Mouse (Mus musculus) G1E (cell line): Measurements from ENCODE around the gene Oasl1. TPM values are rescaled to one million over a fixed set of nuclear protein-coding genes. Genes with fewer than 3 reads are reported as not detected.

Source experiments
- ATAC-seq: 2 replicates; pipeline ENCODE4 v1.8.0; 2016; ENCODE audit warnings: mild to moderate bottlenecking; ENCODE audit not compliant: insufficient number of reproducible peaks, poor library complexity, low FRiP score, severe bottlenecking; ENCODE audit errors: extremely low read depth
- DNase-seq: peaks from one replicate; pipeline ENCODE4 v3.0.0; 2012; ENCODE audit warnings: low spot score
- H3K27me3 ChIP-seq: 2 replicates; pipeline ENCODE4 v1.6.1; 2012; ENCODE audit warnings: mild to moderate bottlenecking, low read length, inconsistent platforms; ENCODE audit not compliant: insufficient read depth
- H3K36me3 ChIP-seq: replicated peaks from 2 replicates; pipeline ENCODE3; 2012; ENCODE audit warnings: mild to moderate bottlenecking, inconsistent platforms
- H3K4me1 ChIP-seq: 2 replicates; pipeline ENCODE4 v1.6.1; 2012; ENCODE audit warnings: low read depth, low read length, inconsistent platforms, mixed read lengths; ENCODE audit not compliant: insufficient read depth
- H3K4me3 ChIP-seq: 2 replicates; pipeline ENCODE4 v1.5.1; 2012; ENCODE audit warnings: low read depth, mild to moderate bottlenecking, inconsistent platforms, low read length, moderate library complexity, mixed read lengths
- H3K9me3 ChIP-seq: replicated peaks from 2 replicates; pipeline ENCODE4 v1.6.1; 2012; ENCODE audit warnings: inconsistent platforms
- CTCF ChIP-seq: IDR thresholded peaks from 2 replicates; pipeline ENCODE4 v1.5.1; 2012; ENCODE audit warnings: low read depth, low read length, inconsistent platforms, mixed read lengths
- GATA1 ChIP-seq: IDR thresholded peaks from 2 replicates; pipeline ENCODE4 v1.6.1; 2012; ENCODE audit warnings: borderline replicate concordance, low read length, inconsistent platforms, mixed read lengths
- GATA2 ChIP-seq: IDR thresholded peaks from 2 replicates; pipeline ENCODE4 v1.6.1; 2012; ENCODE audit warnings: low read depth, low read length, inconsistent platforms, borderline replicate concordance
- POLR2AphosphoS5 ChIP-seq: IDR thresholded peaks from 2 replicates; pipeline ENCODE4 v1.6.1; 2012; ENCODE audit warnings: low read depth, low read length, inconsistent platforms; ENCODE audit not compliant: insufficient replicate concordance
- TAL1 ChIP-seq: conservative IDR thresholded peaks from 2 replicates; pipeline ENCODE4 v1.6.1; 2012; ENCODE audit warnings: low read depth, low read length, inconsistent platforms, mixed read lengths
- polyA plus RNA-seq: library from polyadenylated mRNA; stranded (reverse); fragments of >175 nt; gene quantifications from 2 replicates; pipeline ENCODE4 v1.2.3, GENCODE M21; 2012
- total RNA-seq, 2 experiments: library from RNA; stranded (forward) in 1 of 2; stranded (reverse) in 1 of 2; fragments of 200-1000 nt in 1 of 2; fragments of >200 nt in 1 of 2; fragmentation: Nextera tagmentation in 1 of 2; gene quantifications; 2 replicates each; pipeline ENCODE4 v1.2.3; 2014 to 2017

Gene Oasl1
- total and polyA plus RNA-seq, 3 experiments: 5.4 to 14.0 (median 6.8) TPM

DNA sequence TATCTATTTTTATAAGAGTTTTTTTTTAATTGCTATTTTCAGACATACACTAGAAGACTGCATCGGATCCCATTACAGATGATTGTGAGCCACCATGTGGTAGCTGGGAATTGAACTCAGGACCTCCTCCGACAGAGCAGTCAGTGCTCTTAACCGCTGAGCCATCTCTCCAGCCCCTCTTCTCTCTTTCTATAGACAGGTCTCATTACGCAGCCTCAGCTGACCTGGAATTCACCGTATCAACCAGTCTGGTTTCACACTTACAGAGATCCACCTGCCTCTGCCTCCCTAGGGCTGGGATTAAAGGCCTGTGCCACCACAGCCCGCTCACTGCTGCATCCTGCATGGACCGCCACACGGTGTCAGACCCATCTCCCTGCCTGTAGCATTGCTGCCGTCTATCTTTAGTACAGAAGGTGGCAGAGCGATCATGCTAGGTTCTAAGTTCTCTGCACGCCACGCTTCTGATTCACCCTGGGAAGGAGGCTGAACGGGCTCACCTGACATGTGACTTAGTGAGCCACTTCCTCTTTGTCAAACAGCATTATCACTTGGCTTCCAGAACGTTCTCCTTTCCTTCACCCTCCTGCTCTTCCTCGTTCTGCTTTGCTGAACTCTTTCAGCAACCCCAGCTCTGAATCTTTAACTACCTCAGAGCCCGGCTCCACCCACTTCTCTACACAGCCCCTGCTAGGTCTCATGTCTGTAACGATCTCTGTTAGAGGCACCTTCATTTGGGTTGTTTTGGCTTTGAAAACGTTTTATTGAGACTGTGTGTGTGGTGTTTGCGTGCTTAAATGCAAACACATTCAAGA lies 1.3 kb upstream of the Oasl1 start:
- Histone ChIP-seq H3K27me3 (peaks cover under 1% of the 10 kb centered on the region; the same call in 1 of the 2 replicates), H3K36me3 (peaks cover 32% of the 10 kb centered on the region), H3K4me1 (peaks cover 47% of the 10 kb centered on the region), H3K4me3 (peak overlapping the region; percentile 71), H3K9me3 (0 out of 2 replicates have a peak, but pooled peaks cover 2% of the 10 kb centered on the region)
- peak; percentile 82 for ATAC-seq
- TF ChIP-seq TAL1: peak; percentile 45; the same call in 1 of the 2 replicates
- TF ChIP-seq GATA1: no peak
- peak; percentile 76 for DNase-seq

DNA sequence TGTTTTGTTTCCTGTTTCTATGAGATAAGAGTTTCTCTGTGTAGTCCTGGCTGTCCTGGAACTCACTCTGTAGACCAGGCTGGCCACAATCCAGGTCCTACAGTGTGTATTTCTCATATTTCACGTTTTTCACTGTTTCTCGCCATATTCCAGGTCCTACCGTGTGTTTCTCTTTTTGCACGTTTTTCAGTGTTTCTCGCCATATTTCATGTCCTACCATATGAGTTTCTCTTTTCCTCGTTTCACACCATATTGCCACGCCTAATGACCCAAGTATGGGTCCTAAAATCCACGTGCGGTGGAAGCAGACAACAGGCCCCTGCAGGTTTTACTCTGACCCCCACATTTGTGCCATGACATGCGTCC lies 691 bp upstream of the Oasl1 start:
- no peak for DNase-seq
- TF ChIP-seq POLR2AphosphoS5: no peak
- H3K4me1 ChIP-seq: peaks cover 47% of the 10 kb centered on the region
- 0 out of 2 replicates have a peak, but pooled peaks cover 2% of the 10 kb centered on the region for H3K9me3 ChIP-seq
- peaks cover 31% of the 10 kb centered on the region for H3K36me3 ChIP-seq
- peaks cover 3% of the 10 kb centered on the region; the same call in 1 of the 2 replicates for H3K27me3 ChIP-seq
- peak; percentile 54 for ATAC-seq
- H3K4me3 ChIP-seq: peak overlapping the region; percentile 44; the same call in 1 of the 2 replicates

DNA sequence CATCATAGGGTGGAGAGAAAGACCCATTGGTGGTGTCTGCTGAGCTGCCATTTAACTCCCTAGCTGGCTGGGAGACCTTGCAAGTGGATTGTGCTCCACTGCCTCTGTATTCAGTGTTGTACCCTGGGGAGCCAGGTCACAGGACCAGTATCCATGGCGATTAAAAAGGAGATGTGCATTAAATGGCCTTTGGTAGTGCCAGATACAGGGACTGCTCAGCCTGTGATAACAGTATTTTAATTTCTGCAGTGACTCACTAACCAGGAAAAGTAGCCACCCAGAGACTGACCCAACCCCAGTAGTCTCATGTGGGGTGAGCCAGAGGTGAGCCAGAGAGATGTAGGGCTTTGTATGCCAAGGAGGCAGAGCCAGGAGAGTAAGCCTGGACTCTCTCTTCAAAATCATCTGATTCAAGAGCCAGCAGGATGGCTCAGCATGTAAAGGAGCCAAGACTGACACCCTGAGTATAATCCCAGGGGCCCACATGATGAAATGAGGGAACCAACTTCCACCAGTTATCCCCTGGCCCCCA lies 3.2 kb downstream of the Oasl1 start:
- no peak for ATAC-seq
- DNase-seq: no peak
- TF ChIP-seq GATA2 (no peak), CTCF (no peak), GATA1 (no peak), POLR2AphosphoS5 (no peak), TAL1 (no peak)
- H3K4me3 ChIP-seq: no peak overlapping the region
- H3K27me3 ChIP-seq: peaks cover 19% of the 10 kb centered on the region
- H3K4me1 ChIP-seq: peaks cover 30% of the 10 kb centered on the region
- 0 out of 2 replicates have a peak, but pooled peaks cover 2% of the 10 kb centered on the region for H3K9me3 ChIP-seq
- H3K36me3 ChIP-seq: peaks cover 38% of the 10 kb centered on the region

DNA sequence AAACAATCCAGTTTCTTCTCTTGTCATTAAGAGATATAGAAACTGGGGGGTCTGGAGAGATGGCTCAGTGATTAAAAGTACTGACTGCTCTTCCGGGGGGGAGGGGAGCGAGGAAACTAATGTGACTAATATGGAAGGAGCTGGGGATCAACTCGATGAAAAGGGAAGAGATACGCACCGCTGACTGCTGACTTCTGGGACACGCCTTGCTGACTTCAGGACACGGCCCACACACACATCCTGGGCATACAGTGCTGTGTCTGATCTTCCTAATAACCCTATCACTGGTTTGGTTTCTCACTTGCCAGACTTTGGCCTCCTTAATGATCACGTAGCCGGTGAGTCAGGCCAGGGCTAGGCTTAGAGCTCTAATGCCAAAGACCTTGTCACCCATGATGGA lies 3.7 kb downstream of the Oasl1 start:
- Histone ChIP-seq H3K27me3 (peaks cover 19% of the 10 kb centered on the region), H3K4me1 (peaks cover 25% of the 10 kb centered on the region), H3K9me3 (0 out of 2 replicates have a peak, but pooled peaks cover 2% of the 10 kb centered on the region), H3K36me3 (peaks cover 41% of the 10 kb centered on the region), H3K4me3 (no peak overlapping the region)
- DNase-seq (no peak), ATAC-seq (no peak)
- TF ChIP-seq CTCF: no peak
- no peak for TF ChIP-seq TAL1
- no peak for TF ChIP-seq GATA1
- TF ChIP-seq POLR2AphosphoS5: no peak
- no peak for TF ChIP-seq GATA2

DNA sequence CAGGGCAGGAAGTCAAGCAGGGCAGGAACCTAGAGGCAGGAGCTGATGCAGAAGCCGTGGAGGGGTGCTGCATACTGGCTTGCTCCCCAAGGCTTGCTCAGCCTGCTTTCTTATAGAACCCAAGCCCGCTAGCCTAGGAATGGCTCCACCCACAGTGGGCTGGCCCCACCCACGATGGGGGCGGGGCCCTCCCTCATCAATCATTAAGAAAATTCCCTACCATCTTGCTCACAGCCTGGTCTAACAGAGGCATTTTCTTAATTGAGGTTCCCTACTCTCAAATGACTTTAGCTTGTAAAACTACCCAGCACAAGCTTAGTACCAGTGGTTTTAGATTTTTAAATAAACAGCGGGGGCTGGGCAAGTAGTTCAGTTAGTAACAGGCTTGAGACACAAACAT lies 8.6 kb downstream of the Oasl1 start:
- ATAC-seq (no peak), DNase-seq (no peak)
- H3K4me3 ChIP-seq: no peak overlapping the region
- H3K36me3 ChIP-seq: peaks cover 71% of the 10 kb centered on the region
- peaks cover 4% of the 10 kb centered on the region; the same call in 1 of the 2 replicates for H3K4me1 ChIP-seq
- no peaks in the 10 kb centered on the region for H3K9me3 ChIP-seq
- peaks cover 33% of the 10 kb centered on the region for H3K27me3 ChIP-seq
- TF ChIP-seq TAL1: no peak
- no peak for TF ChIP-seq CTCF
- TF ChIP-seq POLR2AphosphoS5: no peak
- no peak for TF ChIP-seq GATA2
- TF ChIP-seq GATA1: no peak

DNA sequence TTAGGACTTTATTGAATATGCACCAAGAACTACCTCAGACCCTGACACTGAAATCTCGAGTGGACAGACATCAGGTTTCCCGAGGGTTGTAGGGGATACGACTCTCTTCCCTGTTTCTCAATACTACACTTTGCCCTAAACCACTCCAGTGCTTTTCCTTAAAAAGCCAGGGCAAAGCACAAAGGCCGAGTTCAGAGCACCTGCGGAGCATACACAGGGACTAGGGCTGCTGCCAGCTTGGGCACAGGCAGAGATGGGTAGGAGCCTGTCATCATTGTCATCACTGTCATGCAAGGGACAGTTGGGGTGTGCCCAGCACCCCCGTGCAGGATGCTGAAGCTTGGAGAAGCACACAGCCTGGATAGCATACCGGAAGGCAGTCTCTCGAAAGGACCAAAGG lies 10.2 kb downstream of the Oasl1 start:
- TF ChIP-seq POLR2AphosphoS5: no peak
- no peak for TF ChIP-seq CTCF
- no peak for TF ChIP-seq GATA2
- TF ChIP-seq TAL1: no peak
- TF ChIP-seq GATA1: no peak
- H3K4me1 ChIP-seq: peaks cover 8% of the 10 kb centered on the region; the same call in 1 of the 2 replicates
- no peaks in the 10 kb centered on the region for H3K9me3 ChIP-seq
- ATAC-seq: no peak
- no peak overlapping the region for H3K4me3 ChIP-seq
- peaks cover 70% of the 10 kb centered on the region for H3K36me3 ChIP-seq
- no peak for DNase-seq
- H3K27me3 ChIP-seq: peaks cover 31% of the 10 kb centered on the region
